Mouse (Mus musculus): ENCODE measurements around the gene Bag5.

- TF ChIP-seq NRF1 (IDR thresholded peaks at IDR 0.05; ENCODE audit: low read depth, low read length) (no peak), CTCF (conservative IDR thresholded peaks at IDR 0.05 in 1 of 2, IDR thresholded peaks at IDR 0.05 in 1 of 2; ENCODE audit: low read depth in 2 of 2, low read length in 2 of 2) (no peak), ZC3H11A (IDR thresholded peaks at IDR 0.05; ENCODE audit: low read depth, low read length) (no peak), POLR2A (IDR thresholded peaks at IDR 0.05; ENCODE audit: low read depth, low read length) (no peak), GABPA (IDR thresholded peaks at IDR 0.05; ENCODE audit: insufficient replicate concordance, low read depth, low read length) (no peak), POLR2AphosphoS2 (IDR thresholded peaks at IDR 0.05; ENCODE audit: low read depth, low read length) (no peak), KAT2A (IDR thresholded peaks at IDR 0.05; ENCODE audit: insufficient replicate concordance, low read length) (no peak), ZMIZ1 (IDR thresholded peaks at IDR 0.05; ENCODE audit: low read depth, low read length) (no peak), ZNF384 (IDR thresholded peaks at IDR 0.05; ENCODE audit: low read depth, low read length) (no peak), EP300 (IDR thresholded peaks at IDR 0.05; ENCODE audit: low read length) (peak; percentile 86)
Measured at GRCm38 (mm10) chr12:111743981-111744423, 30.9 kb upstream of the Bag5 start.

Data from CH12.LX (cell line).